Mouse (Mus musculus): ENCODE data around the gene Gdnf.

- TF ChIP-seq CTCF (IDR thresholded peaks at IDR 0.05) (no peak), EP300 (IDR thresholded peaks at IDR 0.05) (no peak)
Observed at GRCm38 (mm10) chr15:7835404-7835803, 24.8 kb downstream of the Gdnf start.
